Mouse (Mus musculus) 416B (cell line): ENCODE results near the gene Csmd2.

Experiments
- DNase-seq: peaks from one replicate; pipeline ENCODE4 v3.0.0; 2011; ENCODE audit warnings: low read depth

Gene Csmd2

GRCm38 (mm10) chr4:128241854-128242356 is 254.2 kb downstream of the Csmd2 start:
- no peak for DNase-seq

- no peak for DNase-seq
Measured at GRCm38 (mm10) chr4:128245201-128245600, 257.5 kb downstream of the Csmd2 start.

GRCm38 (mm10) chr4:128248676-128249075 is 261.0 kb downstream of the Csmd2 start:
- DNase-seq, result no peak

- no peak for DNase-seq
Measured at GRCm38 (mm10) chr4:128259211-128259610, 271.6 kb downstream of the Csmd2 start.

GRCm38 (mm10) chr4:128260907-128261560 is 273.4 kb downstream of the Csmd2 start, which contains the start of gene Hmgb4:
Gene Hmgb4, minus strand, starts transcription at chr4:128260957.
- DNase-seq, result no peak

- DNase-seq, result no peak
Measured at GRCm38 (mm10) chr4:128264491-128264890, 276.8 kb downstream of the Csmd2 start.

GRCm38 (mm10) chr4:128265341-128265740 is 277.7 kb downstream of the Csmd2 start:
- no peak for DNase-seq

- no peak for DNase-seq
Measured at GRCm38 (mm10) chr4:128269261-128269875, 281.7 kb downstream of the Csmd2 start.

- DNase-seq, result no peak
Measured at GRCm38 (mm10) chr4:128270177-128270576, 282.5 kb downstream of the Csmd2 start.

- DNase-seq, result no peak
Measured at GRCm38 (mm10) chr4:128270931-128271330, 283.3 kb downstream of the Csmd2 start.

- DNase-seq, result no peak
Measured at GRCm38 (mm10) chr4:128272501-128272900, 284.8 kb downstream of the Csmd2 start.

GRCm38 (mm10) chr4:128273146-128273545 is 285.5 kb downstream of the Csmd2 start:
- no peak for DNase-seq

GRCm38 (mm10) chr4:128275116-128275515 is 287.5 kb downstream of the Csmd2 start:
- no peak for DNase-seq

GRCm38 (mm10) chr4:128275586-128275985 is 287.9 kb downstream of the Csmd2 start:
- no peak for DNase-seq

- DNase-seq, result no peak
Measured at GRCm38 (mm10) chr4:128285009-128285408, 297.4 kb downstream of the Csmd2 start.

GRCm38 (mm10) chr4:128288095-128288494 is 300.4 kb downstream of the Csmd2 start:
- no peak for DNase-seq

GRCm38 (mm10) chr4:128304049-128304448 is 316.4 kb downstream of the Csmd2 start:
- no peak for DNase-seq

GRCm38 (mm10) chr4:128306011-128306410 is 318.4 kb downstream of the Csmd2 start:
- no peak for DNase-seq

- no peak for DNase-seq
Measured at GRCm38 (mm10) chr4:128315328-128315727, 327.7 kb downstream of the Csmd2 start.

- no peak for DNase-seq
Measured at GRCm38 (mm10) chr4:128317951-128318350, 330.3 kb downstream of the Csmd2 start.

GRCm38 (mm10) chr4:128325511-128325910 is 337.9 kb downstream of the Csmd2 start:
- no peak for DNase-seq

GRCm38 (mm10) chr4:128326755-128327154 is 339.1 kb downstream of the Csmd2 start:
- no peak for DNase-seq

- no peak for DNase-seq
Measured at GRCm38 (mm10) chr4:128327421-128327820, 339.8 kb downstream of the Csmd2 start.

- no peak for DNase-seq
Measured at GRCm38 (mm10) chr4:128330519-128330918, 342.9 kb downstream of the Csmd2 start.
